Mouse (Mus musculus): ENCODE data around the gene Psph.

DNA sequence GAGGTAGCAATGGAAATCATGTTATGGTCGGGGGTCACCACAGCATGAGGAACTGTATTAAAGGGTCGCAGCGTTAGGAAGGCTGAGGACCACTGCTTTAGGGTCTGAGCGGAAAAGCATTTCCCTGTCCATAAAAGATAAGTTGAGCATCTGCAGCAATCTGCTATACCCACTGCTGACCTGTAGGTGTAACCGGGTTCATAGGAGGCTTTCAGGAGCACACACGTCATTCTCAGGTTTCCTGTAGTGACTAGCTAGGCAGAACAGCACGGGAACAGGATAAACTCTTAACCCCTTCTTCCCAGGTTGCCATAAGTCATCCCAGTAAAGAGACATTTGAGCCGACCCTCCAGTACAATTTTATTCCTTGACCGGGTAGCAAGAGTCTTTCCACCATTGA is 70.2 kb downstream of the Psph start:
- no peak for TF ChIP-seq POLR2A (IDR thresholded peaks at IDR 0.05; ENCODE audit: low read depth, low read length)
- no peak for TF ChIP-seq E2F4 (IDR thresholded peaks at IDR 0.05; ENCODE audit: insufficient replicate concordance, low read depth, low read length)
- no peak for TF ChIP-seq ZMIZ1 (IDR thresholded peaks at IDR 0.05; ENCODE audit: low read depth, low read length)
- no peak for TF ChIP-seq MAZ (IDR thresholded peaks at IDR 0.05; ENCODE audit: low read depth, low read length)
- TF ChIP-seq CTCF (conservative IDR thresholded peaks at IDR 0.05 in 1 of 2, IDR thresholded peaks at IDR 0.05 in 1 of 2; ENCODE audit: low read depth in 2 of 2, low read length in 2 of 2) = peak in 1 of 2 experiments; percentile 11; a peak in 1 of 4 replicates
- no peak for TF ChIP-seq SIN3A (IDR thresholded peaks at IDR 0.05; ENCODE audit: low read length)
- TF ChIP-seq EP300 (IDR thresholded peaks at IDR 0.05; ENCODE audit: low read length) = no peak
- TF ChIP-seq MXI1 (IDR thresholded peaks at IDR 0.05; ENCODE audit: low read depth, low read length) = no peak

Measured in CH12.LX (cell line).